Mouse (Mus musculus): ENCODE results near the gene Axin1. TPM values are rescaled to one million over a fixed set of nuclear protein-coding genes. Genes with fewer than 3 reads are reported as not detected.
"Not testable (repeated sequence)": the region's sequence is repeated elsewhere in the genome, so short reads cannot be mapped to it uniquely, and the experiment has no call there.

Axin1 gene
- polyA plus RNA-seq, 1 experiment from 2014 or later = 6.6 TPM

DNA sequence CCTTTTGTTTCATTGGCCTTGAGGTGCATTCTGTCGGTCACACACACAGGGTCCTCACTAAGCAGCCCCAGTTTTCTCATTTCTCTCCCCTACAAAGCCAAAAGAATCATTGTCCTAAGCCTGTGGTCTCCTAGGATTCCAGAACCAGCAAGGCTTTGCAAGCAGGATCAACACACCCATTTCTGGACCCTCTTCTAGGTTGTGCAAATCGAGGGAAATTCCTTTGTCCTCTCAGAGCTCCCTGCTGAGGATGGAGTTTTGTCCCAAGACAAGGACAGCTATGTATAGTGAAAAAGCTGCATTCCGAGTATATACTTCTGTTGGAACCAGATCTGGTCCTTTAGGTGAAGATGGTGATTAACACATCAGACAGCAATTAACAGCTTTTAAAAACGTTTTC, 28.3 kb upstream of the Axin1 start:
- ATAC-seq = no peak
- Histone ChIP-seq H3K27me3 (replicated peaks; ENCODE audit: control insufficient read depth, insufficient read depth, low read length) (peaks cover 32% of the 10 kb centered on the region), H3K36me3 (ENCODE audit: control insufficient read depth, insufficient read depth, low read length) (no peaks in the 10 kb centered on the region), H3K4me3 (ENCODE audit: low read length) (no peak overlapping the region), H3K9ac (ENCODE audit: low read depth, low read length) (no peak overlapping the region), H3K27ac (ENCODE audit: low read length) (no peak overlapping the region), H3K4me1 (ENCODE audit: control insufficient read depth, insufficient read depth, low read length) (peaks cover 5% of the 10 kb centered on the region; the same call in 1 of the 2 replicates), H3K9me3 (ENCODE audit: control insufficient read depth, low read length) (no peaks in the 10 kb centered on the region), H3K4me2 (ENCODE audit: low read depth, low read length) (no peak overlapping the region)
- WGBS = 41% methylated on average over 4 of the region's 4 CpGs

DNA sequence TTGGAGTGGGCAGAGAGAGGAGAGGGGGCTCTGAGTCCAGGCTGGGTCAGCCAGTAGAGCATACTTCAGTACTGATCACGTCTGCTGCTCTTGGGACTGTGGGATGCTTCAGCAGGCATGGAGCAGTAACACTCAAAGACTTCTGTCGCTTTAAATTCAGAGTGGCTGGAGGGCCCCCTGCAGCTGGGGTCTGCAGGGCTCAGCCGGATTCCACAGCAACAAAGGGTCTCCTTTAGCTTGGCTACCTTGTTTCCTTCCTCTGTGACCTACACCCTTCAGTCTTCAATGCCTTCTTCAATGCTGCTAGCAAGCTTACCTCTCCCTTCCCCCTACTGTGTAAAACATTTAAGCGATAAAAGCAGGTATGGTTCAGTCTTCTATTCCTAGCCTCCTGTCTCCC, 27.5 kb upstream of the Axin1 start:
- H3K4me3 ChIP-seq (ENCODE audit: low read length) = no peak overlapping the region
- 21% methylated on average over 4 of the region's 4 CpGs for WGBS
- no peaks in the 10 kb centered on the region for H3K36me3 ChIP-seq (ENCODE audit: control insufficient read depth, insufficient read depth, low read length)
- peaks cover 5% of the 10 kb centered on the region for H3K4me1 ChIP-seq (ENCODE audit: control insufficient read depth, insufficient read depth, low read length)
- ATAC-seq = no peak
- H3K4me2 ChIP-seq (ENCODE audit: low read depth, low read length) = no peak overlapping the region
- H3K27me3 ChIP-seq (replicated peaks; ENCODE audit: control insufficient read depth, insufficient read depth, low read length) = peaks cover 39% of the 10 kb centered on the region
- no peak overlapping the region; the same call in 1 of the 2 replicates for H3K9ac ChIP-seq (ENCODE audit: low read depth, low read length)
- no peaks in the 10 kb centered on the region for H3K9me3 ChIP-seq (ENCODE audit: control insufficient read depth, low read length)
- H3K27ac ChIP-seq (ENCODE audit: low read length) = no peak overlapping the region

DNA sequence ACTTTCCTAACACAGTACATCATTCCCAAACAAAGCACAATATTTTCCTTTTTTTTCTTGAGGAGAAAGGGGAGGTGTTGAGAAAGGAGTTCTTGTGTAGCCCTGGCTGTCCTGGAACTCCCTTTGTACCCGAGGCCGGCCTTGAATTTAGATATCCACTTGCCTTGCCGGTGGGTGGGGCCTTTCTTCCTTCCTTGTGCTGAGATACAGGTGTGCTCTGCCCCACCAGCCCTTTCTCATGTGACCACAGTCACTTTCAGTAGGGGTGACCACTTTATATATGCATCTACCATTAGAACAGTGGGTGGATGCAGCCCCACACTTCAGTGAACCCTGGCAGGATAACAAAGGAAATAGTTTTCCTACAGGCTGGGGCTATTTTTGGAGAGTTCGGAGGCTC, 26.8 kb upstream of the Axin1 start:
- 30% methylated on average over 4 of the region's 4 CpGs for WGBS
- peaks cover 5% of the 10 kb centered on the region for H3K4me1 ChIP-seq (ENCODE audit: control insufficient read depth, insufficient read depth, low read length)
- peaks cover 39% of the 10 kb centered on the region for H3K27me3 ChIP-seq (replicated peaks; ENCODE audit: control insufficient read depth, insufficient read depth, low read length)

DNA sequence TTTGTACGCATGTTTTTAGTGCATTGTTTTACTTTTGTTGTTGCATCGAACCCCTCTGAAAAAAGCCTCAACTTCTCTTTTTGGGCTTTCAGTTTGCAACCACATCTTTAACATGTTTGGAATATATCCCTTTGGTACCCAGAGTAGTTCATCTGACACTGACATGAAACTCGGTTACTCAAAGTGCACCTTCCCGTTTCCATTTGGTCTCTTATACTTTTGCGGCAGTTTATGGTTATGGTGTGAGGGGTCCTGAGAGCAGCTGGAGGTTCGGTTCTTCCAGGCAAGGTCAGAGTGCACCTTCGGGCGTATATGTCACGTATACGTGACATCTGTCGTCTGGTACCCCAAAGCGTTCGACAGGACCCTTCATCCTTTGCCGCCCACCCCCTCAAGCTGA, 25.7 kb upstream of the Axin1 start:
- Histone ChIP-seq H3K4me2 (ENCODE audit: low read depth, low read length) (peak overlapping the region; percentile 87), H3K36me3 (ENCODE audit: control insufficient read depth, insufficient read depth, low read length) (no peaks in the 10 kb centered on the region), H3K27me3 (replicated peaks; ENCODE audit: control insufficient read depth, insufficient read depth, low read length) (peaks cover 39% of the 10 kb centered on the region), H3K4me1 (ENCODE audit: control insufficient read depth, insufficient read depth, low read length) (peaks cover 5% of the 10 kb centered on the region), H3K27ac (ENCODE audit: low read length) (peak overlapping the region; percentile 80; the same call in 1 of the 2 replicates), H3K4me3 (ENCODE audit: low read length) (peak overlapping the region; percentile 74), H3K9ac (ENCODE audit: low read depth, low read length) (peak overlapping the region; percentile 83; the same call in 1 of the 2 replicates), H3K9me3 (ENCODE audit: control insufficient read depth, low read length) (no peaks in the 10 kb centered on the region)
- no peak for ATAC-seq
- 17% methylated on average over 14 of the region's 14 CpGs for WGBS

More for the DNA sequence above, 26.8 kb upstream of the Axin1 start:
- Histone ChIP-seq H3K4me3 (ENCODE audit: low read length) (no peak overlapping the region), H3K27ac (ENCODE audit: low read length) (no peak overlapping the region), H3K36me3 (ENCODE audit: control insufficient read depth, insufficient read depth, low read length) (no peaks in the 10 kb centered on the region), H3K4me2 (ENCODE audit: low read depth, low read length) (no peak overlapping the region), H3K9me3 (ENCODE audit: control insufficient read depth, low read length) (no peaks in the 10 kb centered on the region), H3K9ac (ENCODE audit: low read depth, low read length) (no peak overlapping the region)
- no peak for ATAC-seq

DNA sequence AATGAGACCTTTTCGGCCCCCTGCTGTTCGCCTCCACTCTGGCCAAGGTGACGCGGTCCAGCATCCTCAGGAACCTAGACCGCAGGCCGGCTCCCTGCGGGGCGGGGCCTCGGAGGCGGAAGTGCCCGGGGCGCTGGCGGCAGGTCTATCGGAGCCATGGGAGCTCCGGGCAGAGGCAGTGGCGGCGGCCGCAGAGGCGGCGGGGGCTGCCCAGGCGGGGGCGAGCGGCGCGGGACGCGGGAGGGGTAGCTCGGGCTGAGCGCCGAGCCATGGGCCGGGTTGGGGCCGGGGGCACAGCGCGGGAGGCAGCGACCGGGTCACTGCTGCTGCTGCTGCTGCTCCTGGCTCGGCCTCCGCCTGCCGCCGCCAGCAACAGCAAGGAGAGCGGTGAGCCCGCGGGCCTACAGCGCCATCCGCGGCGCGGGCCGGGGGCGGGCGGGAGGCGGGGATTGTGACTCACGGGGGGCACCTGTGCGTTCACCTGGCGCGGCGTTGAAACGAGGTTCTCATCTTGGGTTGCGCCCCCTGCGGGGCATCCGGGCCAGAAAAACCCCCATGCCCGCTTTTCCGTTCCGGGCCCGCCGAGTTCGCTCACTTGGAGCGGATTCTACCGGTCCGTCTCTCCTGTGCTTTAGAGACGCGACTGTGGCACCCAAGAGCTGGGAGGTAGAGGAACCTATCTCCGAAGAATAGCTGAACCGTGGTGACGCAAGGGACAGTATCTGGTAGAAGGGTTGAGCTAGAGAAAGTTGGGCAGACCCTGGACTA, 25.1 kb upstream of the Axin1 start, which contains the start of gene Tmem8:
Tmem8 (plus strand) TSS at position 119 of the 768 bp plus-strand sequence.
- H3K27me3 ChIP-seq (replicated peaks; ENCODE audit: control insufficient read depth, insufficient read depth, low read length) = peaks cover 39% of the 10 kb centered on the region
- peaks cover 5% of the 10 kb centered on the region for H3K4me1 ChIP-seq (ENCODE audit: control insufficient read depth, insufficient read depth, low read length)
- no peaks in the 10 kb centered on the region for H3K36me3 ChIP-seq (ENCODE audit: control insufficient read depth, insufficient read depth, low read length)
- H3K9me3 ChIP-seq (ENCODE audit: control insufficient read depth, low read length) = no peaks in the 10 kb centered on the region
- peak within 1 kb of the TSS; percentile 87 for H3K4me2 ChIP-seq (ENCODE audit: low read depth, low read length)
- H3K4me3 ChIP-seq (ENCODE audit: low read length) = peak within 1 kb of the TSS; percentile 74
- ATAC-seq = peak; percentile 71
- H3K9ac ChIP-seq (ENCODE audit: low read depth, low read length) = peak within 1 kb of the TSS; percentile 83
- H3K27ac ChIP-seq (ENCODE audit: low read length) = peak within 1 kb of the TSS; percentile 80
- WGBS = under 1% methylated on average over 72 of the region's 75 CpGs

DNA sequence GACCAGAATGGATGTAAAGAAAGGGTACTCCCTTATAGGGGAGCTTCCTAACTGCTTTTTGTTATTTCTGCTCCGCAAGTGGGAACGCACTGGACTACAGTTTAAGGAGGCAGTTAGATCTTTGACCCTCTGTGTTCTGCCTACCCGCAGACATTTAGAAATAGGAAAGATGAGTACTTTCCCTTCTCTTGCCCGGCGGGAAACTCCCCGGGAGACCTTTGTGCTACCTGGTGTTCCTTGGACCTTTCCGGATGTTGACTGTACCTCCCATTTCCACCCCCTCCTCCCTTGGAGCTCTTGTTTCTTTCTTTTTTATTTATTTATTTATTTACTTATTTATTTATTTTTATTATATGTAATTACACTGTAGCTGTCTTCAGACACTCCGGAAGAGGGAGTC, 24.4 kb upstream of the Axin1 start:
- ATAC-seq = 0 out of 2 replicates have a peak, but pooled peaks have one; percentile 16
- no peaks in the 10 kb centered on the region for H3K36me3 ChIP-seq (ENCODE audit: control insufficient read depth, insufficient read depth, low read length)
- H3K27me3 ChIP-seq (replicated peaks; ENCODE audit: control insufficient read depth, insufficient read depth, low read length) = peaks cover 39% of the 10 kb centered on the region
- 15% methylated on average over 8 of the region's 8 CpGs for WGBS
- H3K4me1 ChIP-seq (ENCODE audit: control insufficient read depth, insufficient read depth, low read length) = peaks cover 5% of the 10 kb centered on the region
- peak overlapping the region; percentile 74 for H3K4me3 ChIP-seq (ENCODE audit: low read length)
- peak overlapping the region; percentile 87 for H3K4me2 ChIP-seq (ENCODE audit: low read depth, low read length)
- H3K27ac ChIP-seq (ENCODE audit: low read length) = peak overlapping the region; percentile 80
- H3K9me3 ChIP-seq (ENCODE audit: control insufficient read depth, low read length) = no peaks in the 10 kb centered on the region
- H3K9ac ChIP-seq (ENCODE audit: low read depth, low read length) = peak overlapping the region; percentile 83

DNA sequence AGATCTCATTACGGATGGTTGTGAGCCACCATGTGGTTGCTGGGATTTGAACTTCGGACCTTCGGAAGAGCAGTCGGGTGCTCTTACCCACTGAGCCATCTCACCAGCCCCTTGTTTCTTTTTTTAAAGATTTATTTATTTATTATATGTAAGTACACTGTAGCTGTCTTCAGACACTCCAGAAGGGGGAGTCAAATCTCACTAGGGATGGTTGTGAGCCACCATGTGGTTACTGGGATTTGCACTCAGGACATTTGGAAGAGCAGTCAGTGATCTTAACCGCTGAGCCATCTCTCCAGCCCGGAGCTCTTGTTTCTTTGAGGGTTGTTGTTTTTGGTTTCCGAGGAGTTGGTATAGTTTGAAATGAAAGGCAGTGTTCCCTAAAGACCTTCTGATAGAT, 24.0 kb upstream of the Axin1 start:
- not testable (repeated sequence) for H3K27ac ChIP-seq (ENCODE audit: low read length); H3K4me1 ChIP-seq (ENCODE audit: control insufficient read depth, insufficient read depth, low read length); H3K36me3 ChIP-seq (ENCODE audit: control insufficient read depth, insufficient read depth, low read length); ATAC-seq; H3K4me3 ChIP-seq (ENCODE audit: low read length); H3K9me3 ChIP-seq (ENCODE audit: control insufficient read depth, low read length); H3K9ac ChIP-seq (ENCODE audit: low read depth, low read length)
- Histone ChIP-seq H3K4me2 (ENCODE audit: low read depth, low read length) (0 out of 2 replicates have a peak overlapping the region, but pooled peaks have one; percentile 87), H3K27me3 (replicated peaks; ENCODE audit: control insufficient read depth, insufficient read depth, low read length) (peaks cover 39% of the 10 kb centered on the region)
- 69% methylated on average over 7 of the region's 7 CpGs for WGBS

DNA sequence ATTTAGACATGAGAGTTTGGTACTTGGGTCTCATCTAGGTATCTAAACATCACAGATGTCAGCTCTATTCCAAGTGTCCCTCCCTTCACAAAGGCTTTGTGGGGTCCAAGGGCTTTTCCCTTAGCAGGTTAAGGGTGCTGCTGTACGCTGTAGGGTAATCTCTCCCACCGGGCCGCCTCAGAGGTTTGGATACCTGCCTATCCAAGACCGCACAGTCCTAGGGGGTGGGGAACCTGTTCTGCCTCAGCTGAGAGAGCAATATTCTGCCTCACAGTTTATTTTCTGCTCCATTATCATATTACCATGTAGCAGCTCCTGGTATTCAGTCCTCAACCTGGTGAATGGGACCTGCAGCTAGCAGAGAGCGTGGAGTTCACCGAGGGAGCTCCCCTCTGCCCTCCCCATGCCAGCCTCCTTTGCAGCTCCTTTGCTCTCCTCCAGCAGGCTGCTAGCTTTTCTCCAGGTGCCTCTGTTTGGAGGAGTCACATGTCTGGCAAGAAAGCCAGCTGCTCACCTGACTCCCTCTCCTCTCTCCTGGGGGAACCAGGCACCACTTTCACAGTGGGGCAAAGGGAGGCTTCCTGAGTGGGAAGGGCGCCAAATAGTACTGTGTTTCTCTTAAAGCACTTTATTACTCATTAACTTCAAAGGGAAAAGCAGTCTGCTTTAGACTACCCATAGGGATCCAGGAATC, 23.1 kb upstream of the Axin1 start:
- peaks cover 10% of the 10 kb centered on the region for H3K4me1 ChIP-seq (ENCODE audit: control insufficient read depth, insufficient read depth, low read length)
- H3K27ac ChIP-seq (ENCODE audit: low read length) = peak overlapping the region; percentile 88
- WGBS = 72% methylated on average over 7 of the region's 7 CpGs
- no peak overlapping the region for H3K9ac ChIP-seq (ENCODE audit: low read depth, low read length)
- H3K27me3 ChIP-seq (replicated peaks; ENCODE audit: control insufficient read depth, insufficient read depth, low read length) = peaks cover 39% of the 10 kb centered on the region
- ATAC-seq = peak; percentile 22
- no peaks in the 10 kb centered on the region for H3K9me3 ChIP-seq (ENCODE audit: control insufficient read depth, low read length)
- no peaks in the 10 kb centered on the region for H3K36me3 ChIP-seq (ENCODE audit: control insufficient read depth, insufficient read depth, low read length)
- H3K4me2 ChIP-seq (ENCODE audit: low read depth, low read length) = 0 out of 2 replicates have a peak overlapping the region, but pooled peaks have one; percentile 11
- no peak overlapping the region for H3K4me3 ChIP-seq (ENCODE audit: low read length)

DNA sequence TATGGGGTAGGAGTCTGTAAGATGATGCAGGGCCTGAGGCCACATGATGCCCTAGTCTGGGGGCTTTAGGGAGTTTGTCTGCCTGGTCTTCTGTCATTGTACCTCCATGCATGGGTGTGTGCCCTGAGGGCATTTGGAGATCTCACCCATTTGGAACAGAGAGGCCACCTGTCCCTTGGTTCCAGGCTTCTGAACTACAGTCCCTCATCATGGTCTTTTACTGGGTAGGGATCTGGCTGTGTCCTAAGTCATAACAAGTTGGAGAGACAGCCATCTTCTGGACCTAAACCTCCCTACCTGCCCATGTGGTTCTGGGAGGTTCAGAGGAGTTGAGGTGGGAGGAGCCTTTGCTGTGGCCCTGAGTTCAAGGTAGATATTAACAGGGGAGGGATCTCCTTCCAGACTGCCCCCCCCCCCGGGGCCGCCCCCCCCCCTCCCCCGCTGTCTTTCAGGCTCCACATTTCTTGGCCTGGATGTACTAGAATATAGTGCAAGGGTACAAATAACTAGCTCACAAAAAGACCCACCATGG, 22.5 kb upstream of the Axin1 start:
- Histone ChIP-seq H3K9ac (ENCODE audit: low read depth, low read length) (no peak overlapping the region), H3K27me3 (replicated peaks; ENCODE audit: control insufficient read depth, insufficient read depth, low read length) (peaks cover 34% of the 10 kb centered on the region), H3K4me1 (ENCODE audit: control insufficient read depth, insufficient read depth, low read length) (peaks cover 10% of the 10 kb centered on the region), H3K4me3 (ENCODE audit: low read length) (no peak overlapping the region), H3K36me3 (ENCODE audit: control insufficient read depth, insufficient read depth, low read length) (no peaks in the 10 kb centered on the region), H3K4me2 (ENCODE audit: low read depth, low read length) (peak overlapping the region; percentile 22), H3K27ac (ENCODE audit: low read length) (peak overlapping the region; percentile 88), H3K9me3 (ENCODE audit: control insufficient read depth, low read length) (no peaks in the 10 kb centered on the region)
- ATAC-seq = peak; percentile 19; the same call in 1 of the 2 replicates
- WGBS = 62% methylated on average over 3 of the region's 3 CpGs
